Mouse (Mus musculus): ENCODE data around the gene Zdhhc23. TPM values are rescaled to one million over a fixed set of nuclear protein-coding genes. Genes with fewer than 3 reads are reported as not detected.

The Zdhhc23 gene
- total RNA-seq, 4 experiments from 2014 or later, result 8.3 to 13.8 (median 9.4) TPM

Small RNA genes within 50 kb of the gene (microRNA-seq; reads per million reads assigned to microRNA genes)
- gene Mir3470b, result not detected

Other genes starting within 250 kb of the Zdhhc23 start
- not detected for gene Drd3, start 225.8 kb downstream of the Zdhhc23 start, total RNA-seq (2022)
- gene Ccdc191, start 90.0 kb downstream of the Zdhhc23 start, total RNA-seq (2022), result 1 to 10 TPM; 1.1 to 2.1 (median 1.4) TPM
- gene Qtrt2, start 53.0 kb downstream of the Zdhhc23 start, total RNA-seq (2022), result 1 to 10 TPM; 6.4 to 8.8 (median 7.4) TPM
- under 1 TPM; 0.19 to 0.51 (median 0.26) TPM for gene Gramd1c, start 83.6 kb upstream of the Zdhhc23 start, total RNA-seq (2022)
- gene Atp6v1a, start 159.9 kb upstream of the Zdhhc23 start, total RNA-seq (2022), result 10 to 100 TPM; 16.2 to 27.1 (median 22.1) TPM
- 100 to 1,000 TPM; 188 to 278 (median 246) TPM for gene Naa50, start 160.0 kb upstream of the Zdhhc23 start, total RNA-seq (2022)
- 10 to 100 TPM; 32.1 to 59.9 (median 42.4) TPM for gene Usf3, start 193.5 kb upstream of the Zdhhc23 start, total RNA-seq (2022)